Mouse (Mus musculus) ES-E14 (cell line): ENCODE measurements around the gene Car14.

Source experiments
- CHD2 ChIP-seq: IDR thresholded peaks from 2 replicates; pipeline ENCODE4 v1.6.1; 2014; ENCODE audit warnings: mild to moderate bottlenecking, low read depth, low read length, inconsistent platforms
- HCFC1 ChIP-seq: IDR thresholded peaks from 2 replicates; pipeline ENCODE4 v1.6.1; 2012; ENCODE audit warnings: low read length, inconsistent platforms, borderline replicate concordance; ENCODE audit not compliant: insufficient read depth
- MAFK ChIP-seq: IDR thresholded peaks from 2 replicates; pipeline ENCODE4 v1.6.1; 2014; ENCODE audit warnings: mild to moderate bottlenecking, low read depth, low read length, inconsistent platforms; ENCODE audit not compliant: insufficient read depth
- ZC3H11A ChIP-seq: IDR thresholded peaks from 2 replicates; pipeline ENCODE4 v1.6.1; 2012; ENCODE audit warnings: low read depth, mild to moderate bottlenecking, inconsistent platforms, low read length, borderline replicate concordance

GRCm38 (mm10) chr3:95866071-95866470 is 38.4 kb downstream of the Car14 start:
- TF ChIP-seq MAFK: no peak
- TF ChIP-seq CHD2: no peak
- TF ChIP-seq ZC3H11A: no peak
- TF ChIP-seq HCFC1: no peak
